Mouse (Mus musculus): ENCODE measurements around the gene Gabpb1. TPM values are rescaled to one million over a fixed set of nuclear protein-coding genes. Genes with fewer than 3 reads are reported as not detected.
A peak's percentile ranks its signal among the peaks of the same experiment; 100 is the strongest.

Gabpb1 gene
- total RNA-seq (2021): 10 to 100 TPM; 17.1 to 23.0 TPM

- no peak for DNase-seq
Observed at GRCm38 (mm10) chr2:126676122-126676515, at the start of gene Gabpb1. Gene Gabpb1, minus strand, starts transcription at chr2:126676337.

GRCm38 (mm10) chr2:126712950-126713349 is 36.8 kb upstream of the Gabpb1 start:
- no peak for DNase-seq

- no peak for DNase-seq
Observed at GRCm38 (mm10) chr2:126712526-126712925, 36.4 kb upstream of the Gabpb1 start.

- DNase-seq: no peak
Observed at GRCm38 (mm10) chr2:126708361-126708760, 32.2 kb upstream of the Gabpb1 start.

- DNase-seq: no peak
Observed at GRCm38 (mm10) chr2:126707438-126707779, 31.3 kb upstream of the Gabpb1 start.

GRCm38 (mm10) chr2:126706759-126707437 is 30.8 kb upstream of the Gabpb1 start, which contains the start of gene Usp8:
Gene Usp8, plus strand, starts transcription at chr2:126707328.
- DNase-seq: peak; percentile 98 to 99

GRCm38 (mm10) chr2:126695285-126695684 is 19.1 kb upstream of the Gabpb1 start:
- no peak for DNase-seq

- no peak for DNase-seq
Observed at GRCm38 (mm10) chr2:126691290-126691689, 15.2 kb upstream of the Gabpb1 start.

- DNase-seq: no peak
Observed at GRCm38 (mm10) chr2:126682937-126683336, 6.8 kb upstream of the Gabpb1 start.

- no peak for DNase-seq
Observed at GRCm38 (mm10) chr2:126682333-126682732, 6.2 kb upstream of the Gabpb1 start.

GRCm38 (mm10) chr2:126677366-126677765 is 1.2 kb upstream of the Gabpb1 start:
- no peak for DNase-seq

GRCm38 (mm10) chr2:126675169-126676121 is 692 bp downstream of the Gabpb1 start:
- peak; percentile 89 for DNase-seq

GRCm38 (mm10) chr2:126674441-126675168 is 1.5 kb downstream of the Gabpb1 start:
- peak in 1 of 2 experiments; percentile 37 for DNase-seq

GRCm38 (mm10) chr2:126673317-126674242 is 2.6 kb downstream of the Gabpb1 start:
- DNase-seq: no peak

- no peak for DNase-seq
Observed at GRCm38 (mm10) chr2:126668621-126669252, 7.4 kb downstream of the Gabpb1 start.

- no peak for DNase-seq
Observed at GRCm38 (mm10) chr2:126665984-126666383, 10.2 kb downstream of the Gabpb1 start.

GRCm38 (mm10) chr2:126663481-126663880 is 12.7 kb downstream of the Gabpb1 start:
- DNase-seq: no peak

- no peak for DNase-seq
Observed at GRCm38 (mm10) chr2:126652929-126653328, 23.2 kb downstream of the Gabpb1 start.

GRCm38 (mm10) chr2:126647762-126648161 is 28.4 kb downstream of the Gabpb1 start:
- no peak for DNase-seq

GRCm38 (mm10) chr2:126646461-126646860 is 29.7 kb downstream of the Gabpb1 start:
- DNase-seq: no peak

GRCm38 (mm10) chr2:126644768-126645167 is 31.4 kb downstream of the Gabpb1 start:
- no peak for DNase-seq

Measured in layer of hippocampus, postnatal 36 days (tissue).